Mouse (Mus musculus) mature B cell (primary cell): ENCODE measurements around the gene Nfe2.

Experiments
- in situ Hi-C: fragments of 300-500 bp; cut with MboI; formaldehyde crosslinking; loops from 2 replicates; pipeline ENCODE4 v1.14.3; 2019

Nfe2 gene

GRCm38 (mm10) chr15:103257790-103258728 is at the start of gene Nfe2:
Gene Nfe2, minus strand, starts transcription at chr15:103258403.
- in situ Hi-C loops = no loop called here

- in situ Hi-C loops = loop anchor here (25.0 kb wide), 1 partner anchor 320 kb away; the partner anchor contains the start of genes Hoxc6, Hoxc8 and Hoxc9
These were observed 48.9 kb upstream of the Nfe2 start for GRCm38 (mm10) chr15:103307125-103307524.

DNA sequence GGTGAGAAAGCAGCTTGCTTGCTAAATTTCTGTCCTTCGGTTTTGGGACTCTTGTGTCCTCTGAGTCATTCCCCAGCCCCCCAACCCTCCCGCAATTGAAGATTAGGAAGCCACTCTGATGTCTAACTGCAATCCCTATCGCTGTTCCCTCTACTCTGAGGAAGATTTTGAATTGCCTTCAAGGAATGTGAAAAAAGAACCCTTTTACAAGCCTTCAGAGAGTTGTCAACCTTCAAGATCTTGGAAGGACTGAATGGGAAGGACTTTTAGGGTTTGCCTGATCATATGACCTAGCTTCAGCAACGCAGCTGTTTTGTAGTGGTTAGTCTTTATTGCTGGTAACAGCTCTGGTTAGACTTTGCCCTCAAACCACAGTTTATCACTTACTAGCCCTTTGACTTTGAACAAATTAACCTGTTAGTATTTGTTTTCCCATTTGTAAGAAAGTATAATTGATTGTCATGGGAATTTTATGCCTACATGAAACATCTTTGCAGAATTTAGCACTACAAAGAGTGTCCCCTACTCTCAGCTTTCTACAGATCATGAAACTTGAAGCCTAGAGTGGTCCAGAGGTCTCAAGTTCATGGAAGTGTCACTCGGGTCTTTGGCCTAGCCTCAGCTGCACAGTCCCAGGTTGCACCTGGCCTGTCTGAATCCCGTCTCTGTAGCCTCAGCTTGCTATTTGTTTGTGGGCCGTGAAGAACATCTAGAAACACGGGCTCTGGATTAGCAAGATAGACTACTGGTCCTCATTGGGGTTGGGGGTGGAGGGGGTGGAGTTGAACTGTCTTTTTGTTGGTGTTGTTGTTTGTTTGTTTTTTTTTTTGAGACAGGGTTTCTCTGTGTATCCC is 47.8 kb upstream of the Nfe2 start:
- in situ Hi-C loops = loop anchor here (25.0 kb wide), 1 partner anchor 319 kb away; the partner anchor contains the start of genes Hoxc6, Hoxc8 and Hoxc9

GRCm38 (mm10) chr15:103305070-103305678 is 47.0 kb upstream of the Nfe2 start:
- in situ Hi-C loops = loop anchor here (25.0 kb wide), 1 partner anchor 318 kb away; the partner anchor contains the start of genes Hoxc6, Hoxc8 and Hoxc9

DNA sequence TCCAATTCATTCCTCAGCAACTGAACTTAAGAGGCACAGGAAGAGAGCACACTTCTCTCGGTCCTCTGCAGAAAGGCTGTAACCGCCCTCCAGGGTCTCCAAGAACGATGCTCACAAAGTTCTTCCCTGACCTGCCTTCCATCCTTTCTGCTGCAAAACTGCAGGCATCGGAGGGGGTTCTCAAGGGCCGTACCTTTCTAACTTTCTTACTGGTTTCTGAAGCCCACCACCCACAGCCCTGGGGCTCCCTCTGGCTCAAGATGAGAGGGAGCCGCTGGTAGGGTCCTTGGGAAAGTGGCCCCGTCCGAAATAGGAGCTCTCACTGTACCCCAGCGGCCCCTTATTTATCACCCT is 46.4 kb upstream of the Nfe2 start:
- in situ Hi-C loops = loop anchor here (25.0 kb wide), 1 partner anchor 317 kb away; the partner anchor contains the start of genes Hoxc6, Hoxc8 and Hoxc9

GRCm38 (mm10) chr15:103303916-103304615 is 45.9 kb upstream of the Nfe2 start:
- in situ Hi-C loops = loop anchor here (25.0 kb wide), 1 partner anchor 317 kb away; the partner anchor contains the start of genes Hoxc6, Hoxc8 and Hoxc9

DNA sequence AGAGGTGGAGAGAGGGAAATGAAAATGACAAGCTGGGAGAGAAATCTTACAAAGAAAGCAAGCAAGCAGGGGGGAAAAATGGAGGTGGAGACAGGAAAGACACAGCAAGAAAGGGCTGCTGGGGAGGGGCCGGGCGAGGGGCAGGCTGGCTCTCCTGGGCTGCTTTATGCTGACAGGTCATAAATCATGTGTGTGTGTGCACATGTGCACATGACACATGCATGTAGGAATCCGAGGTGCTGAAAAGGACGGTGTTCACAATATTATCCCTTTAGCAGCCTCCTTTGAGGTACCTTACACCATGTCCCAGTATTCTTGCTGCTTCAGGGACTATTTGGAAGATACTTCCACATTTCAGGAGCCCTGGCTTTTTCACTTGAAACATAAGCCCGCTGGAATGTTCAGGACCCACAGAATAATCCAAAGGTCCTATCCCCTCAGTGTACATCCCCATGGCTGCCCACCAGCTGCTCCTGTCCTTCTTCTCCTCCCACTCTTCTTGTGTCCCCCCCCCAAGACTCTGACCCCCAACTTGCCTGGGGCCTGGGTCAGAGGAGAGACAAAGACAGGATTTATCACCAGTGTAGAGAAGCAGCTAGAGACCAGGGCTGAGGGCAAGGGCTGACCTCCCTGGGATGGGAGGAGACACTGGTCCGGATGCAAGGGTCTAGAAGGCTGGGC is 44.3 kb upstream of the Nfe2 start:
- in situ Hi-C loops = loop anchor here (25.0 kb wide), 1 partner anchor 315 kb away; the partner anchor contains the start of genes Hoxc6, Hoxc8 and Hoxc9

DNA sequence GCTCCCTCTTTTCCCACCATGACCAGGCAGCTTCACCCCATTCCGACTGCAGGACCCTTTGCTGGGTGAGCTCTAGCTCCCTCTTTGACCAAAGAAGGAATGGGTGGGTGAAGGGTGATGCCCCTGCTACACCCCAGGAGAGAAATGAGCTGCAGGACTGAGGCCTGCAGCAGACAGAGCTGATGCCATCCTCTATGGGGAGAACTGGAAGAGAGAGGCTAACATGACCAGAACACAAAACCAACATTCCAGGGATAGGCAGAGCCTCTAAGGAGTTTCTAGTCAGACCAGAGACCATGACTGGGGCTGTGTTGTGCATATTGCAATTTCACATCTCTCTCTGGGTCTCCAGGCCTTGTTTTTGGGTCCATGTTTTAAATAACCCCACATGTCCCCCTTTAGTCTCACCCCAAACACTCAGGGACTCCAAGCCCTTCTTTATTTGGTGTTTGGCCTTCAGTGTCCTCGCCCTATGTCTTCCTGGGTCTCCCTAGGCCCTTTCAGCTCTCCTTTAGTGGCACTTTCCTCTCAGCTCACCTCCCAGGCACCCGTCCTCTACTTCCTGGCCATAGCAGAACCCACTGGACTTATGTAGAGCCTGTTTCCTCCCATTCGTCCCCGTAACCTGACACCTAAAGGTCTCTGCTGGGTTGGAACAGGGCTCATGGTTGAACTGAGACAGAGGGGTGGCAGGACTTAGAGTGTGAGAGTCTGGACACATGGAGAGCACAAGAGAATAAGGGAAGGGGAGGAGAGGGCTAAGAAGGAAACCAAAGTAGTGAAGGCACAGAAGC is 43.5 kb upstream of the Nfe2 start:
- in situ Hi-C loops = loop anchor here (25.0 kb wide), 1 partner anchor 314 kb away; the partner anchor contains the start of genes Hoxc6, Hoxc8 and Hoxc9

DNA sequence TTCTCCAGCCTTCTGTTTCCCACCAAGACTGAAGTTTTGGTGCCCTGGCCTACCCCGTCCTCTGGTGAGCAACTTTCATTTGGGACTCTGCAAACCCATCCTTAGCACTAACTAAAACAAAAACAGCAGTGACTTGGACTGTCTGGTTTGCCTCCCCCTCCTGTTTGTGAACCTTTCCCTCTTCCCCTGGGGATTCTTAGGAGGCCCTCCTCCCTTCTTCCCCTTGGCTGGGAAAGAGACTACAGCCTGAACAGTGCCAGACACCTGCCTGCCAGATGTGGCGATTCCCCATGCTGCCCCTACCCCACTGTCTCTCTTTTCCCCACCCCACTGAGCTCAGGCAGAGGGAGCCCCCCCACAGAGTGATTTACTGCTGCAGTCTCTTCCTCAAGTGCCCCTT is 42.8 kb upstream of the Nfe2 start:
- in situ Hi-C loops = loop anchor here (25.0 kb wide), 1 partner anchor 314 kb away; the partner anchor contains the start of genes Hoxc6, Hoxc8 and Hoxc9

GRCm38 (mm10) chr15:103300560-103300959 is 42.4 kb upstream of the Nfe2 start:
- in situ Hi-C loops = loop anchor here (25.0 kb wide), 1 partner anchor 313 kb away; the partner anchor contains the start of genes Hoxc6, Hoxc8 and Hoxc9

DNA sequence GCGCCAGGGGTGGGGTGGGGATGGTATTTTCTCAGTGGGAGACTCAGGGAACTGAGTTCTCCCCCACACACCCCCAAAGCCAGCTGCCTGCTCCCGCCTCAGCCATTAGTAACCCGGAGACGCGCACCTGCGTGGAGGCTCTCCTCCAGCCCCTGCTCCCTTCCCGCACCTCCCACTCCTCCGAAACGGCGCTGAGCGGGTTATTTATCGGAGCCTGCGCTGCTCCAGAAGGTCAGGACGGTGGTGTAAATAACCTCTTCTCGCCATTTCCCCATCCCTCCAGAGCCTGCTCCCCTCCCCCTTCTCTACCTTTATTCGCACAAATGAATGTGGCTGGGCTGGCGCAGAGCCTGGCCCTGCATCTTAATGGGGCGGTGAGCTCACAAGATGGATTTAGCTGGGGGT is 41.9 kb upstream of the Nfe2 start:
- in situ Hi-C loops = loop anchor here (25.0 kb wide), 1 partner anchor 313 kb away; the partner anchor contains the start of genes Hoxc6, Hoxc8 and Hoxc9

DNA sequence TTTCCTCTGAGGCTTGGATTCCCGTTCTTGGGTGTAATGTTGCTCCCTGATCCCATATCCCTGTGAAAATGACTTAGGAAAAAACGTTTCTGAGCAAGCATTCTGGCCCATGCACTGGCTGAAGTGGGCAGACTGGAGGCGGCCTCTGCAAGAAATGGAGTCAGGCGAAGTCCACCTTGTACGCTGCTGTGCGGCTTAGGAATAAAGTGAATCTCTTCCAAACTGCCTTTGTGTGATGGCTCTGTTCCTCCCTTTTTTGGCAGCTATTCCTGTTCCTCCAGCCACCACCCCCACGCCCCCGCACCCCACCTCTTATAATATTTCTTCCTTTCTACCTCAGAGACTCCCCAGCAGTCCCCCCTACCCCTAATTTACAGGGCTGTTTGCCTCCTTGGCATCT is 41.4 kb upstream of the Nfe2 start:
- in situ Hi-C loops = loop anchor here (25.0 kb wide), 1 partner anchor 312 kb away; the partner anchor contains the start of genes Hoxc6, Hoxc8 and Hoxc9

DNA sequence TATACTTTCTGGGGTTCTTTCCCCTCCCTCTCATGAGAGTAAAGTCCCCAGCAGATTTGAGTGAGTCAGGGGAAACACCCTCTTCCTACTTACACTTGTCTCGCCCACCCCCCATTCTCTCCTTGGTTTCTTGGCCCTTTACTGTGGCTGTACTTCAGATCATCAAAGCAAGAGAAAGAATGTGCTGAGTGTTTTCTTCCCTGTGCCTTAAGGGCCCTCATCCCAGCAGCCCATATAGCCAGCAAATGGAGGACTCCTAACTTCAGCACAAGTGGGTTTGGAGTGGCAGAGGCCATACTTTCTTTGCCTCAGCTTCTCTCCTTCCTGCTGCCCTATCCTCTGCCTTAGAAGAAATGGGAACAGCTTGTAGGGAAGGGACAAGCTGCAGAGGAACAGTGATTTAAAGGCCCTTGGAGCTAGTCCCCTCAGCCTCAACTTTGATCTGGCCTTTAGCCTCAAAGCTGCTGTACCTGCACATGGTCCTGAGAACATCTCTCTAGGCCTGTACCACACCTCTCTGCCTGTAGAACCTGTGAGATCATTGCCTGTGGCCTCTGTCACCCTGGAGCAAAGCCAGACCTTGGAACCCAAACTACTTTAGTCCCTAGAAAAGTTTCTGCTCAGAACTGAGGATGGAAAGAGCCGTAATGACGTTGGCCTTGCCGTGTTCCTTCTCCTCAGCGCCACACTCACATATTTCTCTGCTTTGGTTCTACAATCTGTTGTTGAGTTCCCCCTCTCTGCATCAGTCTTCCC is 40.8 kb upstream of the Nfe2 start:
- in situ Hi-C loops = no loop called here

GRCm38 (mm10) chr15:103298026-103298425 is 39.8 kb upstream of the Nfe2 start:
- in situ Hi-C loops = no loop called here

DNA sequence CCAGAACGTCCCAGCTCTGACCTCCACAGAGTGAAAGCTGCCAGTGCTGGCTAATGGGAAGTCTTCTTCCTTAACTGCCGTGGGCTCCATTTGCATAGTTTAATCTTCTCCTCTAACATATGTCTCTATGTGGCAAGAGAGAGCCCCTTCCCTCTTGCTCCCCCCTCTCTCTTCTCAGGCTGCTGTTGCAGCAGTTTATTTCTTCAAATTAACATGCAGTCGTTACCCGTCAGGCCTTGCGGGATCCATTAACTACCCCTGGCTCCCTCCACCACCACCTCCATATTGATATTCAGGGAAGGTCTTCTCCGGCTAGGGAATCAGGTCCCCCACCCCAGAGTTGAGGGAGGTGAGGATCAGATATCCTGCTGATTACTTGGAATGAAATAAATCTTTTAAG is 39.1 kb upstream of the Nfe2 start:
- in situ Hi-C loops = no loop called here

GRCm38 (mm10) chr15:103295851-103296250 is 37.6 kb upstream of the Nfe2 start:
- in situ Hi-C loops = no loop called here

DNA sequence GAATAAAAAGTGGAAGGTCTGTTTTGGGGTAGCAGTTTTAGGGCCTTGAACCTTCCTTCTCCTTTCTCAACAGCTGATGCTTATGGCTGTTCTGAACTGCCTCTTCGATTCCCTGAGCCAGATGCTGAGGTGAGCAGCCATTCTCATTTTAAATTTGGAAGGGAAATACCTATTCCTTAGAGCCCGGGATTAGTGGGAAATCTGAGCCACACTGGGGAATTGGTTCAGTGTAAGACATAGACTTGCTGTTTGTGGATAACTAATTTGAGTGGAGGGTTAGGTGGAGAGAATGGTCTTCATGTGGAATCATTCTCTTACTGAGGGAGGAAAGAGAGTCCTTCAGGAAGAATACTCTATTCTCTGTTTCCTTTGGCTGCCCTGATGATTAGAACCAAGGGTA is 36.4 kb upstream of the Nfe2 start:
- in situ Hi-C loops = no loop called here

DNA sequence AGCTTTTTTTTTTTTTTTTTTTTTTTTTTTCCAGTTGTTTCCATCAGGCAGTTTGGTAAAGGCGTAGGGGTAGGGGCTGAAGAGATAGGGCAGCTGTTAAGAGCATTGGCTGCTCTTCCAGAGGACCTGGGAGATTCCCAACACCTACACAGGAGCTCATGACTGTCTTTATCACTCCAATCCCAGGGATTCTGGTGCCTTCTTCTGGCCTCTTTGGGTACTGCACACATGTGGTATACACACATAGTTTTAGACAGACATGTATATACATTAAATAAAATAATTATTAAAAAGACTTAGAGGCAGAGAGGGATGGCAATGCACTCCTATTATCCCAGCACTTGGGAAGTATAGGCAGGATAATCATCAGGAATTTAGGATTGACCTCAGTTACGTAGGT is 35.2 kb upstream of the Nfe2 start:
- in situ Hi-C loops = no loop called here
